Mouse (Mus musculus) stomach, postnatal 0 days (tissue): ENCODE results near the gene Nfkb1.

Source experiments
- CTCF ChIP-seq: IDR thresholded peaks from 2 replicates; pipeline ENCODE4 v1.5.1; 2016; ENCODE audit warnings: antibody characterized with exemption, low read depth, mild to moderate bottlenecking, moderate library complexity
- EP300 ChIP-seq: optimal IDR thresholded peaks from 2 replicates; pipeline ENCODE3; 2016; ENCODE audit warnings: antibody characterized with exemption

DNA sequence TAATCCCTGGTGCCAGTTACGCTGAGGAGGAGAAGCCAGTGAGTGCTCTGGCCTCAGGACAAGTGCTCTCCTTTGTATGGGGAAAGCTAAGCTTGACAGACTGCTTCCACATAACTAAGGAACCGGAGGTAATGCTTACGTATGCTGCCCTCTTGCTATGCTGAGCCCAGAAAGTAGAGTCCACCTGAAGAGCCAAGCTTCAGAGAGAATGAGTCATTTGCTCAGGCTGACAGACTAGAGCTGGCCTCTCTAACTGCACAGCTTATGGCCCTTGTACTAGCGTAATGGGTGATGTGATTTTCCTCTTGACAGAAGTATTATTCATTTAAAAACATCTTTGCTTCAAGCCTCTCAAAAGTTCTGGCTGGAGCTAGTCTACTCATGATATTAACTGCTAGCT is 18.3 kb downstream of the Nfkb1 start:
- TF ChIP-seq CTCF: no peak
- no peak for TF ChIP-seq EP300
